In the genomic region with DNA sequence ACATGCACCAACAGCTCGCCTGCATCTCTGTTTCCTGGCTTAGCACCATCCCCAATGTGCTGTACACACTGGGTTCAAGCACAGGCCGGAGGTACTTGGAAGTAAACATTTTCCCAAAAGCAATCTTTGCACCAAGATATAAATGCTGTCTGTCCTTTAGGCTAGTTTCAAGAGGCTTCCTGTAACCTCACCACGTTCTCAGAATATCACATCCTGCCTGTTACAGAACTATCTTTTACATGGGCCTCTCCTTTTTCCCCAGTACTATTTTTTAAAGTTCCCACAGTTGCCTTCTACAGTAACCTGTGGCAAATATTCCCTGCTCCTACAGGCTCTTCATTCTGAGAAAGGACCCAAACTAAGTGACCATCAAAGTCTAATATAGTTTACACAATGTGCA, we compare ENCODE assay signal across 27 mouse cellular contexts.
"Had no signal": no experiment of that assay in that cellular context is flagged by ENCODE, and none has a peak within 500 bp of the region (broad histone marks: within the 10 kb centered on the region; RNA-seq: fewer than 3 reads in every experiment).

No protein-coding gene starts in this region.

- H3K27me3 ChIP-seq: limb, embryonic 12.5 days; limb, embryonic 13.5 days; limb, embryonic 15.5 days; lung, embryonic 15.5 days; midbrain, embryonic 12.5 days; midbrain, embryonic 13.5 days; midbrain, embryonic 15.5 days; neural tube, embryonic 12.5 days had no signal

- H3K9me3 ChIP-seq: limb, embryonic 10.5 days; limb, embryonic 12.5 days; limb, embryonic 13.5 days; limb, embryonic 15.5 days; liver, embryonic 12.5 days; liver, embryonic 13.5 days; liver, embryonic 15.5 days; lung, embryonic 15.5 days; midbrain, embryonic 10.5 days; midbrain, embryonic 12.5 days; midbrain, embryonic 13.5 days; midbrain, embryonic 15.5 days; neural tube, embryonic 12.5 days had no signal

- H3K4me1 ChIP-seq: limb, embryonic 12.5 days; limb, embryonic 13.5 days; limb, embryonic 15.5 days; liver, embryonic 13.5 days; liver, embryonic 15.5 days; lung, embryonic 15.5 days; midbrain, embryonic 13.5 days; midbrain, embryonic 15.5 days had no signal

- H3K4me3 ChIP-seq: limb, embryonic 10.5 days; limb, embryonic 12.5 days; limb, embryonic 13.5 days; limb, embryonic 15.5 days; liver, embryonic 12.5 days; liver, embryonic 13.5 days; liver, embryonic 15.5 days; lung, embryonic 15.5 days; midbrain, embryonic 10.5 days; midbrain, embryonic 12.5 days; midbrain, embryonic 13.5 days; midbrain, embryonic 15.5 days; myocyte; neural tube, embryonic 12.5 days had no signal

- DNase-seq: left cerebral cortex, postnatal 4 days; liver; liver, embryonic 13.5 days; liver, postnatal 0 days; lung, adult 18-20 months; lung, adult 2 months; lung, embryonic 14.5 days; lung, postnatal 10 days; lung, postnatal 14 days; lung, postnatal 36 days; lung, postnatal 4 days; midbrain, embryonic 14.5 days had no signal

- H3K36me3 ChIP-seq: limb, embryonic 10.5 days; limb, embryonic 12.5 days; limb, embryonic 13.5 days; limb, embryonic 15.5 days; liver, embryonic 12.5 days; liver, embryonic 13.5 days; liver, embryonic 15.5 days; lung, embryonic 15.5 days; midbrain, embryonic 10.5 days; midbrain, embryonic 12.5 days; midbrain, embryonic 13.5 days; midbrain, embryonic 15.5 days; neural tube, embryonic 12.5 days had no signal

- ATAC-seq: liver, embryonic 12.5 days; liver, postnatal 0 days; lung, postnatal 0 days; midbrain, embryonic 13.5 days; midbrain, embryonic 15.5 days; midbrain, embryonic 16.5 days had no signal
